Mouse (Mus musculus): ENCODE data around the gene Gna12.

The Gna12 gene

DNA sequence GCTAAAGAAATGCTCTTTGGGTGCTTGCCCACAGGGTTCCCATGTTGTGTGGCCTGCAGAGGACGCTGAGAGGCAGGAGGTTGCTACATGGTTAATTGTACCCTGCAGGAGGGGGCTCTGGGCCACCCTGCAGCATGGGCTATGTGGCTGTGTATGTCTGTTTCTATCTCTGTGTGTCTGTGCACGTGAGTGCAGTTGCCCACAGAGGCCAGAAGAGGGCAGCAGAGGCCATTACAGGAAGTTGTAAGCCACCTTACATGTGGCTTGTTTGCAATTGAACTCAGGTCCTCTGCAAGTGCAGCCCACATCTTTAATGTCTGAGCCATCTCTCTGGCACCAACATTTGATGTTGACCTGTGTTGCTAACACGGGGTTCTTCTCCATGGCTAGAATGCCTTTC, 77.6 kb downstream of the Gna12 start:
- DNase-seq (ENCODE audit: low spot score), result no peak

DNA sequence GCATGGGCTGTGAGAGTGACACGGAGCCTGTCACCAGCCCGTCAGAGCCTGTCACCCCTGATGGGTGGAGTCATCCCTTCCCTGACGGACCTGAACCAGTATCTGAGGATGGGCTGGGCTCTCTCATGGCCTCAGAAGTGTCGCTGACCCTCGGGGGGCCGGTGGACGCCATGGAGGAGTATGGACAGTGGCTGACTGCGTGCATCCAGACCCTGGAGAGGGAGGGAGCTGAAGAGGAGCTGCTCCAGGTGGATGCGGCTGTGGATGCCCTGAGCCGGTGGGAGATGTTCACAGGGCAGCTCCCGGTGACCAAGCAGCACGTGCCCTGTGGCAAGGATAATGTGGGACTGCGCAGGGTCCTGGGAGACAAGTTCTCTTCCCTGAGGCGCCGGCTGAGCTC, 78.2 kb downstream of the Gna12 start:
- no peak for DNase-seq (ENCODE audit: low spot score)

DNA sequence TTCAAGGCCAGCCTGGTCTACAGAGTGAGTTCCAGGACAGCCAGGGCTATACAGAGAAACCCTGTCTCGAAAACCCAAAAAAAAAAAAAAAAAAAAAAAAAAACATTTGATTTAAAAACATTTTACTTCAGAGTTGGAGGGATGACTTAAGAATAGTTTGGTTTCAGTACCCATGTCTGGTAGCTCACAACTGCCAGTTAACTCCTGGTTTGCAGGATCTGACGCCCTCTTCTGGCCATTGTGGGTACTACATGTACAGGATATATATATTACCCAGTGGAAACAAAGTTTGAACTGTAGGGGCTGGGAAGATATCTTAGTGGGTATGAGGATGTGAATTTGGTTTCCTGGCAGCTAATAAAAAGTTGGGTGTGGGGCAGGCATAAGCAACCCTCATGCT, 79.3 kb downstream of the Gna12 start:
- peak; percentile 77 for DNase-seq (ENCODE audit: low spot score)

DNA sequence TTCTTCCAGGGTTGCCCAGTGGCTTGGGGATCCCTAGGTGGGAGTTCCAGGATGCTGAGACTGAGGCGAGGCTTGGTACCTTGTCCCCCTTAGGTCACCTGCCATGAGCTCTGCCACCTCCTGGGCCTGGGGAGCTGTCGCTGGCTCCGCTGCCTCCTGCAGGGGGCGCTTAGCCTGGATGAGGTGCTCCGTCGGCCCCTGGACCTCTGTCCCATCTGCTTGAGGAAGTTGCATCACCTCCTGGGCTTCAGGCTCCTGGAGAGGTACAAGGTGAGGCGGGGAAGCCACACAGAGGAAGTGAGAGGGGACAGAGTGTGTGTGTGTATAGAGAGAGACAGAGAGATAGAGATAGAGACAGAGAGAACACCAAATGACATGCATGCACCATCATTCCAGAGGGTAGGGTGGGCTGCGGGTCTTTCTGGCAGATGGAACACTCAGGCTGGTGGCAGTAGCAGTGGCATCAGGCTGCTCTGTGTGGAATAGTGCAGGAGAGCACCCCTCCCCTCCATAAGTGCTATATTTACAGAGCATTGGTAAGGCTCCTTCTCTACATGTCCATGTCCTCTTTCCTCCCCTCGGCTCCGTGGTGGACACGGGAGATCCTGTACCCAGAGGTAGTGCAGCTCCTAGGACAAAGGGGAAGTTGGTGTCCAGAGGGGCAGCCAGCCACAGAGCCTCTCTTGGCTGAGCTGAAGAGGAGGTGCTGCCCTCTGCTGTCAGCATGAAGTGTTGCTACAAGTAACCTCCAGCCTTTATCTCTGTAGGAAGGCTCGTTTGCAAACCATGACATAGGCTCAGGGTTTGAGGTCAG, 81.0 kb downstream of the Gna12 start:
- peak; percentile 76 for DNase-seq (ENCODE audit: low spot score)

DNA sequence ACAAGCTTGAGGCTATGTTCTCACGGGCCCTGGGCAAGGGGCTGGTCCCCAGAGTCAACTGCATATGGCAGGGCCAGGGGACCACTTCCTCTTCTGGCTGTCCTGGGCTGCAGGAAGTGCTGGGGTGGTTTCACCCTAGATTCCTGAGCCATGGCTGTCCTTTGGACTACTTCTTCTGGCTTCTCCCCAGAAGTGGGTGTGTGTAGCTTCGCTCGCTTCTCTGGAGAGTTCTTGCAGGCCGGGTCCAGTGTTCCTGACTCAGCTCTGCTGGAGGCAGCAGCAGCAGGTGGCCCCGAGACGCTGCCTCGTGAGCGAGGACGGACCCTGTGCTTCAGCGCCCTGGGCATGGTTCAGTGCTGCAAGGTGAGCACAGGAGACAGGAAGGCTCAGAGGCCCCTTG, 81.8 kb downstream of the Gna12 start:
- DNase-seq (ENCODE audit: low spot score), result no peak

DNA sequence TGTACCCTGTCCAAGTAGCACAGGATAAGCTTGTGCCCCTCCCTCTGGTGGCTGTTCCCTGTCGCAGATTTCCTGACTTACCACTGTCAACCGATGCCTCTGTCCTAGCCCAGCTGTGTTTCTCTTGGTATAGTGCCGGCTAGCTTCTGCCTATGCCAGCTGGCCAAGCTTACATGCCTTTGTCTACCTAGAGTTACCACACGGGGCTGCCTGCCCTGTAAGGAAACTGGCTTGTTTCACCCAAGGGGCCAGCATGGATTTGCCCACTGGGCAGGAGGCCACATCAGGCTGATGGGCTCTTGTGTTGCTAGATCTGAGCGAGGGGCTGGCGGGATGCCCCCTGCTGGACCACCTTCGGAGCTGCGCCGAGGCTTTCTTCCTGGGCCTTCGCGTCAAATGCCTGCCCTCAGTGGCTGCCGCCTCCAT, 86.5 kb downstream of the Gna12 start:
- no peak for DNase-seq (ENCODE audit: low spot score)

DNA sequence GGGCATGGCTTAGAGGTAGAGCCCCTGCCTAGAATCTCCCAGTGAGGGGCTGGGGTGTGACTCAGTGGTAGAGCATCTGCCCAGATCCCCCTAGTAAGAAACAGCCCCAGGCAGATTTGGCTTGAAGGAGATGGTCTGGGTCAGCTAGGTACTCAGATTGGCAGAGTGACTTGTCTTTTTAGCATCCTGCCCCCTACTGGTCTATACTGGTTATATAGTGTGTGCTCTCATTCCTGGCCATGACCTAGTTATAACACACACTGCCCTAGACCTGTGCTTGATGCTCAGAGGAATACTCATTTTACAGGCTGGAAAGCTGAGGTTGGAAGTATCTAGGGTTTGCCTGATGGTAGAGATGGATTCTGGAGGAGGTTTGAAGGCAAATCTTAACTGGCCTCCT, 88.4 kb downstream of the Gna12 start:
- DNase-seq (ENCODE audit: low spot score), result no peak

DNA sequence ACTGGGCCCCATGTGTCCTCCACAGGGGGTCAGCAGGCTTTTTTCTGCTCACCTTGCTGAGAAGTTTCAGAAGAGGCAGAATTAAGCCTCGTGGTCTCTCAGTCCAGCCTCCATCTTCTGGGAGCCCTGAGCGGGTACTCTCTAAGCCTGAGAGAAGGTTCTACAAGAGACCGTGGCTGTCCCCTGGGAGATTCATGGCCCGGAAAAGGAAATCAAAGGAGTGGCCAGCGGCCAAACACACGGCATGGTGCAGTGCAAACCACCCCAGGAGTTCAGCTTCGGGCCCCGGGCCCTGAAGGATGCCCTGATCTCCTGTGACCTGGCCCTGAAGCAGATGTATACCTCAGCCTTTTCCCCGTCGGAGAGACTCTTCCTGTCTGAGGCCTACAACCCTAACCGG, 89.2 kb downstream of the Gna12 start:
- no peak for DNase-seq (ENCODE audit: low spot score)

DNA sequence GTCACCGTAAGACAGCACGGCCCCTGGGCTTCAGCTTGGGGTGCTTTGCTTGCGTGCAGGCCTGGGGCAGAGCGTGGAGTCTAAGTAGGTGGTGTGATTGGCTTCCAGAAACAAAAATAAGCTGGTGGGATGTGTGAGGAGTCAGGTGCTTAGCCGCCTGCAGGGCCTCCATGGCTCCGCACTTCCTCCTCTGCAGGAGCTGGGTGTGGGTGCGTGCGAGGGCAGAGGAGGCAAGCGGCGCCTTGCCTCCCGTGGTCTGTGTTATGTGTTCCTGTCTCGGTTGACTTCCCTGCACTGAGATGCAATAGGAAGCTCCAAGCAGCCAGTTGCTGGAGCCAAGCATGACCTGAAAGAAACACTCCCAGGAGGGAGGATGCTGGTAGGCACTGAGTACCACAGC, 90.4 kb downstream of the Gna12 start:
- DNase-seq (ENCODE audit: low spot score), result peak; percentile 58

DNA sequence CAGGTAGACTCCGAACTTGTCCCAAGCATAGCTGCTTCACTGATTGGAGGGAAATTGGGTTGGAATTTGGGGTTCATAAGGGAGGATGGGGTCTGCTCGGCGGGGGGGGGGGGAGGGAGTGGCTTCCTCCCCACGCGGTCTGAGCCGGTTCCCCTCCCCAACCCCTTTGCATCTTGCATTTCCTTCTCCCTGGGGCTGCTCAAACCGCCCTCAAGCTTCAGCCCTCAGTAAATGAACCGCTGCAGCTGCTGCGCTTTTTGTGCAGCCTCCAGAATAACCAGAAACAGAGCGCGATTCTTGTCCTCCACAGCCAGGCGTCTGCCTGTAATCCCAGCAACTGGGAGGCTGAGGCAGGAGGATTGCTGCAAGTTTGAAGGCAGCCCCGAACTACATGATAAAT, 94.1 kb downstream of the Gna12 start:
- no peak for DNase-seq (ENCODE audit: low spot score)

DNA sequence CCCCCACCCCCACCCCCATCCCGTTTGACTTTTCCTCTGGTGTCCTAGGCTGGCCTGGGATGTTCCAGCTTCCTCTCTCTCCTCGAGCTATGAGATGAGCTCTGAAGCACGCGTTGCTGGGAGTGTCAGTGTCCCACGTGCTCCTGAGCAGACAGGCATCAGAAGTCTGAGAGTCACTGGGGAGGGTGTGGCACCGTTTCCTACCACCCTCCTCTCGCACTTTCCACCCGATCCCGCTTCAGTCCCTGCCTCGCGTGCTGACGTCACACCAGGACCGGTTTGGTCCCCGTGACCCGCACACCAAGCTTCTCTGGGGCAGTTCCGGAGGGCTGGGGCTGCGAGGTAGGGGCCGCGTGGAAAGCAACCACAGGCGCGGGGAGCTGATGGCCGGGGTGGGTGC, 94.9 kb downstream of the Gna12 start:
- DNase-seq (ENCODE audit: low spot score), result no peak

DNA sequence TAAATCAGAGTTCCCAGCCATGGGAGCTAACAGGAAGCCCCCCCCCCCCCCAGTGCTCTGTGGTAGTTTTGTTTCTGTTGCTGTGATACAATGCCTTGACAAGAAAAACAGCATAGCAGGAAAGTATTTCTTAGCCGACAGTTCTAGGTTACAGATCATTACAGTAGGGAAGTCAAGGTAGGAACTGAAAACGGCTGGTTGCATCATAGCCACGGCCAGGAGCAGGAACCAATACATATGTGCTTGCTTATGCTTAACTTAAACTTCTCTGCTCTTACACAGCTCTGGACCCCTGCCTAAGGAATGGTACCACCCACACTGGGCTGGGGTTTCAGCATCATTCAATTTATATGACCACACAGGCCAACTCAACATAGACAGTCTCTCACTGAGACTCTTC, 96.9 kb downstream of the Gna12 start:
- no peak for DNase-seq (ENCODE audit: low spot score)

DNA sequence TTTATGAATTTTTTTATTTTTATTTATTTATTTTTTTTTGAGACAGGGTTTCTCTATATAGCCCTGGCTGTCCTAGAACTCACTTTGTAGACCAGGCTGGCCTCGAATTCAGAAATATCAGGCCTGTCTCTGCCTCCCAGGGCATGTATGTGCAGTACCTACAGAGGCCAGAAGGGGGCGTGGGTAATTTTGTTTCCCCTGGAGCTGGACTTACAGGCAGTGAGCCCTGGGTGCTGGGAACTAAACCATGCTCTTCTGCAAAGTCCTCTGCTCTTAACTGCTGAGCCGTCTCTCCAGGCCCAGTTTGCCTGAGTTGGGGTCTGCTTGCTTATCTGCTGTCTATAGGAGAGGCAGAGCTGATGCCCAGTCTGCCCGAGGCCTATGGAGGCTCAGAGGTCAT, 98.0 kb downstream of the Gna12 start:
- DNase-seq (ENCODE audit: low spot score), result no peak

DNA sequence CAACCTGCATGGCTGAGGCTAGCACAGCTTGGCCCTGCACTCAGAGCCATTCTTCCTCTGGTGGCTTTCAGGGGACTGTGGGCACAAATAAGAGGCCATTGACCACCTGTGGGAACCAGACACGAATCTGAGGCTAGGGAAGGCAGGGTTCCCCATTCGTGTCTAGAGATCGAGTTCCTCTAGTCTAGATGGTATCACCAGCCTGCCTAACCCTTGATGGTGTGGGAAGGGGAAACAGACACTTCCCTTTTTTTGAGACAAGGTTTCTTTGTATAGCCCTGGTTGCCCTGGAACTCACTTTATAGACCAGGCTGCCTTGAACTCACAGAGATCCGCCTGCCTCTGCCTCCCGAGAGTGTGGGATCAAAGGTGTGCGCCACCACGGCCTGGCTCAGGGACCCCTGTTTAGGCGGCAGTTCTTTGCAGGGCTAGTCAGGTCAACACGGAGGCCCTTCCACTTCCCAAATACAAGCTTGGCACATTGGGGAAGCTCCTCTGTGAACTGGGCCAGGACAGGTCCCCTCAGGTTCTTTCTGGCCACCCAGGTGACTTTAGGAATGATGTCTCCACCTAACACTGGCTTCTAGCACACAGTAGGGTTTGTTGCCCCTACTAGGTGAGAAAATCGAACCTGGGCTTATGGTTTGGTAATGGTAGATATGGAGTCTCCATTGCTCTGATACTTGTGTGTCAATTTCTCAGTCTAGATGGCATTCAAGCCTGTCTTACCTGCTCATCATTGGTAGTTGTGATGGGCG, 99.0 kb downstream of the Gna12 start:
- no peak for DNase-seq (ENCODE audit: low spot score)

DNA sequence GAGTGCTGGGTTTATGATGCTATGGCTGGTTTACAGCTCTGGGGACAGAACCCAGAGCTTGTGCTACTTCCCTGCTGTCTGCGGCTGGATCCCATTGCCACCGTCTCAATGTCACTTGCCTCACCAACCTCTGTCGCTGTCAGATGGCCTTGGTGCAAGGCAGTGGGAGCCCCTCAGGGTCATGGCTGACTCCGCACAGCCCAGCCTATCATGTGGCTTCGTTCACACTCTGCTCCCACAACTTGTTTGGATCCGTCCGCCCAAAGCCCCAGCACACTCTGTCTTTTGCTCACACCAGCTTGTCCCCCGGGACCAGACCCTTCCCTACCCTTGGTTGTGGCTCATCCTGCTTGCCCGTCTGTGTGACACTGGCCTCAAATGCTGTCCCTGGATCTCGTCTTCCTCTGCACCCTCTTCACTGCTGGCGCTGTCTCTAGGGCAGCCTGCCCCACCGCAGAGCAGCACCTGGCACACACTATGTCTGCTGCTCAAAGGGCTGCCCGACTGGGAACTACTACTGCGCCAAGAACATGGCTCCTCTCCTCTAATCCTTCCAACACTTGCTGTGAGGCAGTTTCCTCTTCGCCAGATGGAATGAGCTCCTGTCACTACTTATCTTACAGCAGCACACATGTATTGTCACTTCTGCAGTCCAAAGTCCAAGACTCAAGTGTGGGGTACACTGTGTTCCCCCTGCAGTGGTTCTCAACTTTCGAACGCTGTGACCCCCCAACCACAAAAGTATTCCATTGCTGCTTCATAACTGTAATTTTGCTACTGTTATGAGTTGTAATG, 103.1 kb downstream of the Gna12 start:
- DNase-seq (ENCODE audit: low spot score), result no peak

DNA sequence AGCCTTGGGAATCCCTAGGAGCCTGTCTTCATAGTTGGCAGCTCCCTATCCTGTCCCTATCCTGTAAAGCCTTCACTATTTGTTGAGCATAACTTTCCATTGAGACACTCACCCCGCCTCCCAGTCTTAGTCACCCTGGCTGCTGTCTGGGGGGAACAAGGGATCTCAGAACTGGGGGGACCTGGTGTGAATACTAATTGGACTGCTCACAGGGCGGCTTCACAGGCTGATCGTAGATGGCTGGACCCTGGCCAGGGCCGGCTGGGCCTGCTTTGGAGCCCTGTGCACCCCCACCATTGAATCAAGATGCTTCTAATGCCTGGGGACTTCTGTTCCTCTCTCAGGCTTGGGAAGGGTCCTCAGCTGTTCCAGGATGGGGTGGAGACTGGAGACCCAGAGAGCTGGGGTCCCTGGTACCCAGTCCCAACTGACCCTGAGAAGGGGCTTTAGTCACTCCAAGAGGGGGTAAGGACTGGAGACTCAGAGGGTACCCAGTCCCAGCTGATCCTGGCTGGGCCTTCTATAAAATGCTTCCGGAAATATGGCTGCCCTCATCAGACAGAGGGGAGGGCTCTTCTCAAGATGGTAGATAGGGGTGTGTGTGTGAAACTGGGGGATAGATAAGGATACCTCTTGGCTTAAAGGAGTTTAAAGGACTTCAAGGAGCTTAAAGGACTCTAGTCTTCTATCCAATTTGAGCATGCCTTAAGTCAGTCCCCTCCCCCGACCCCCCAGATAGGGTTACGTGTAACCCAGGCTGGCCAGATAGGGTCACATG, 104.0 kb downstream of the Gna12 start:
- peak; percentile 75 for DNase-seq (ENCODE audit: low spot score)

DNA sequence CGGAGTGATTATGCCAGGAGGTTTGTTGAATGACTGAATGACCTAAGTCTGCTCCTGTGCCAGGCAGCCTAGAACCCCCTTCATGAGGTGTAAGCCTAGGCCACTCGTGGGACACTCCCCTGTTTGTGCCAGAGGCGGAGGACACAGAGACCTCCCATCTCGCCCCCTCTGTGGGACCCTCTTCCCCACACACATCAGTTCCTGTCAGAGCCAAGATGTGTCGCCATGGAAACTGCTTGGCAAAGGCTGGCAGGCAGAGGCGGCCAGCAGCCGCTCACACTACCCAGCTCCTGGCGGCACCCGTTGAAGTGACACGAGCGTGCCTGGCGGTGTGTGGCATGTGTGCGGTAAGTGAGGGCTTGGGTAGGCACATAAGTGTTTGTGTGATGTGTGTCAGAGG, 106.4 kb downstream of the Gna12 start, which contains the start of gene Amz1:
Gene Amz1, plus strand, starts transcription at position 306 of the 400 bp plus-strand sequence.
- DNase-seq (ENCODE audit: low spot score), result peak; percentile 62

DNA sequence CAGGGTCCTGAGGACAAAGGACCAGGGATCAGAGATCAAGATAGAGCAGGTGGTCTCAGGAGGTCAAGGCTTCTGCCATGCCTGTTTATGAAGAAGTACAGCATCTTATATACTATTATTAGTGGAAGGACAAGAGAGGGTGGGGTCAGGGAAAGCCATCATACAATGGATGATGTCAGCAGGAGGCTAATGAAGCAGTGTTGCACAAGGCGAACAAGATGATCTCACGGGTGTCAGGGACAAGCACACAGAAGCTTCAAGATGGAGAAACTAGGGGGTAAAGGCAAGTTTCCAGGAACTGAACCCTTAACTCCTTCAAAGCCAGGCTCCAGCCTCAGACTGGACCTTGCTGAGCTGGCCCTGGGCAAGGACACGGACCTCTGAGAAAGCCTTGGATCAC, 108.1 kb downstream of the Gna12 start:
- no peak for DNase-seq (ENCODE audit: low spot score)

DNA sequence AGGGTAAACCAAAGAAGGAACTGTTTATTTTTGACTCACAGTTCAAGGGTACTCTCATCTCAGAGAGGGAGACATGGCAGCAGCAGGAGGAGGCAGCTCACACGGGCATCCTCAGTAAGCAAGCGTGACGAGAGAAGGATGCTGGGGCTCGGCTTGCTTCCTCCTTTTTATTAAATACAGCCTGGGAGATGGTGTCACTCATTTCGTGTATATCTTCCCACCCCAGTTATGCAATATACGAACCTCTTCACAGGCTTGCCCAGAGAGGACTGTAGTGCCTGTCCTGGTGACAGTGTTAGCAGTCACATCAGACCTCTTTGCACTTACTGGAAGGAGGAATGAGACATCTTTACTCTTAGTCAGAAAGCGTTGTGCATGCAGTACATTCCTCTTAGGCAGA, 109.5 kb downstream of the Gna12 start:
- DNase-seq (ENCODE audit: low spot score), result no peak

DNA sequence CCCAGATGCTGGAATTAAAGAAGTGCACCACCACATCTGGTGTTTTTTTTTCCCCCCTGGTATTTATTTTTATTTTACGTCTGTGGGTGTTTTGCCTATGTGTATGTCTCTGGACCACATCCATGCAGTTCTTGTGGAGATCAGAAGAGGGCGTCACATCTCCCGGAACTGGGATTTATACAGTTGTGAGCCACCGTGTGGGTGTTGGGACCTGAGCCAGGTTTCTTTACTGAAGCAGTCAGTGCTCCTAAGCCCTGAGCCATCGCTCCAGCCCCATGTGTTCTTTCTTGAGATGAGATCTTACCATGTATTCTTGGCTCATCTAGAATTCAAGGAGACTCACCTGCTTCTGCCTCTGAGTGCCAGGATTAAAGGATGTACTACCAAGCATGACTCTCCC, 119.2 kb downstream of the Gna12 start:
- DNase-seq (ENCODE audit: low spot score), result no peak

DNA sequence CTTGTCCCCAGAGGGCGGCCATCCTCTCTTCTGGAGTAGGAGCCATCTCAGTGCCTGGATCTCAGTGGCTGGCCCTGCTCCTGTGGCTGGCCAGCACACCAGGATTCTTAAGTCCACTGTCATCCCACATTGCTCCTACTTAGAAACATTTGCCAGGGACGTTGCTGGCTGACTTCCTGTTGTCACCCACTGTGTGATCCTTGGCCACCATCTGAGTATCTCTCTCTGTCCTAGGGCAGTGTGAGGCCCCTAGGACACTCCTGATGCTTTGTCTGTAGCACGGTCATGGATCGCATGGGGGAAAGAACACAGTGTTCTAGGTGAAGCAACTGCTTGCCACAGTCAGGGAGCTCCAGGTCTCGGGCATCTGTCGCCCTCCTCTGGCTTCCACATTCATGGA, 119.9 kb downstream of the Gna12 start:
- no peak for DNase-seq (ENCODE audit: low spot score)
